Mouse (Mus musculus) forebrain, embryonic 15.5 days (tissue): ENCODE measurements around the gene Cfap100. TPM values are rescaled to one million over a fixed set of nuclear protein-coding genes. Genes with fewer than 3 reads are reported as not detected.

Experiments used
- ATAC-seq: fragments of 200-750 bp; cut with Nextera tagmentation; replicated peaks from 2 replicates; pipeline ENCODE4 v1.8.0; 2017; ENCODE audit warnings: mild to moderate bottlenecking, moderate TSS enrichment, moderate library complexity
- H3K27ac ChIP-seq: fragments of 300-500 bp; sonication (generic); replicated peaks from 2 replicates; pipeline ENCODE4 v1.5.1; 2015; ENCODE audit warnings: mild to moderate bottlenecking, inconsistent platforms
- H3K27me3 ChIP-seq: fragments of 300-500 bp; sonication (generic); 2 replicates; pipeline ENCODE4 v1.6.1; 2015; ENCODE audit warnings: inconsistent platforms
- H3K36me3 ChIP-seq: fragments of 300-500 bp; sonication (generic); 2 replicates; pipeline ENCODE4 v1.6.1; 2015; ENCODE audit warnings: mild to moderate bottlenecking, inconsistent platforms
- H3K4me1 ChIP-seq: fragments of 300-500 bp; sonication (generic); 2 replicates; pipeline ENCODE4 v1.6.1; 2015; ENCODE audit warnings: inconsistent platforms
- H3K4me2 ChIP-seq: fragments of 300-500 bp; sonication (generic); replicated peaks from 2 replicates; pipeline ENCODE4 v1.6.1; 2015; ENCODE audit warnings: mild to moderate bottlenecking, inconsistent platforms
- H3K4me3 ChIP-seq: fragments of 300-500 bp; sonication (generic); 2 replicates; pipeline ENCODE4 v1.5.1; 2015; ENCODE audit warnings: mild to moderate bottlenecking, inconsistent platforms
- H3K9ac ChIP-seq: fragments of 300-500 bp; sonication (generic); replicated peaks from 2 replicates; pipeline ENCODE4 v1.6.1; 2015; ENCODE audit warnings: mild to moderate bottlenecking, inconsistent platforms
- H3K9me3 ChIP-seq: fragments of 300-500 bp; sonication (generic); 2 replicates; pipeline ENCODE4 v1.6.1; 2016; ENCODE audit warnings: inconsistent platforms
- WGBS: fragments of 180-500 bp; shearing (Covaris S2); methylation state at CpG from one replicate; pipeline ENCODE4 v1.1.7; 2015; ENCODE audit warnings: mixed read lengths; 5-methylcytosine and 5-hydroxymethylcytosine counted together
- polyA plus RNA-seq: library from polyadenylated mRNA; unstranded; fragments of >200 nt; fragmentation: Nextera tagmentation; extraction: Ambion mirVana; gene quantifications from 2 replicates; pipeline ENCODE4 v1.2.1, GENCODE M21; 2015

The Cfap100 gene
- polyA plus RNA-seq, 1 experiment from 2014 or later = 5.3 TPM

DNA sequence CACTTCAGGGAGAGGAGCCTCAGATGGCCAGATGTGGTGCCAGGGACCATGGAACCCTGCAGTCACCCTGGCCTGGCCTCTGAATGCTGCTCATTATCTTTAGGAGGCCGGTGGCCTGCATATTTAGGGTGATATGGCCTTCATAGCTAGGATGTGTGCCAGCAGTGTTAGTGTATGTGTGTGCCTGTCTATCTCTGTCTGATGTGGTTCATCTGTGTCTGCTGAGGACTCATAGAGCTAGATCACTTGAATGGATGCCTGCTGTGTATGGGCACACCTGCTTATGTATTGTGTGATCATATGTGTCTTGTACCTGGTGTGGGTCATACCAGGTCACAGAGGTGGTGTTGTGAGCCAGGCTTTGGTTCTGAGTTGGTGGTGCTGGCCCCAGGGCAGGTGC, 39.6 kb upstream of the Cfap100 start:
- no peaks in the 10 kb centered on the region for H3K27me3 ChIP-seq
- H3K36me3 ChIP-seq = no peaks in the 10 kb centered on the region
- ATAC-seq = no peak
- no peak overlapping the region for H3K4me3 ChIP-seq
- H3K27ac ChIP-seq = no peak overlapping the region
- H3K9ac ChIP-seq = no peak overlapping the region
- H3K9me3 ChIP-seq = no peaks in the 10 kb centered on the region
- no peak overlapping the region for H3K4me2 ChIP-seq
- 78% methylated on average over 1 of the region's 1 CpGs for WGBS
- peaks cover 20% of the 10 kb centered on the region for H3K4me1 ChIP-seq

GRCm38 (mm10) chr6:90466847-90467410, 38.3 kb upstream of the Cfap100 start:
- H3K4me3 ChIP-seq = no peak overlapping the region
- no peaks in the 10 kb centered on the region for H3K27me3 ChIP-seq
- ATAC-seq = no peak
- H3K36me3 ChIP-seq = no peaks in the 10 kb centered on the region
- H3K4me1 ChIP-seq = peaks cover 25% of the 10 kb centered on the region
- no peak overlapping the region for H3K27ac ChIP-seq
- no peak overlapping the region for H3K4me2 ChIP-seq
- 93% methylated on average over 12 of the region's 12 CpGs for WGBS
- H3K9ac ChIP-seq = no peak overlapping the region
- H3K9me3 ChIP-seq = no peaks in the 10 kb centered on the region

GRCm38 (mm10) chr6:90466079-90466478, 37.5 kb upstream of the Cfap100 start:
- Histone ChIP-seq H3K4me2 (no peak overlapping the region), H3K9ac (no peak overlapping the region), H3K4me1 (peaks cover 24% of the 10 kb centered on the region), H3K9me3 (no peaks in the 10 kb centered on the region), H3K36me3 (no peaks in the 10 kb centered on the region), H3K4me3 (no peak overlapping the region), H3K27me3 (peaks cover 7% of the 10 kb centered on the region), H3K27ac (no peak overlapping the region)
- no peak for ATAC-seq
- 85% methylated on average over 10 of the region's 10 CpGs for WGBS

GRCm38 (mm10) chr6:90465028-90465640, 36.5 kb upstream of the Cfap100 start:
- H3K9ac ChIP-seq = no peak overlapping the region
- H3K4me1 ChIP-seq = peaks cover 20% of the 10 kb centered on the region
- no peak overlapping the region for H3K27ac ChIP-seq
- no peaks in the 10 kb centered on the region for H3K9me3 ChIP-seq
- no peak for ATAC-seq
- H3K36me3 ChIP-seq = no peaks in the 10 kb centered on the region
- H3K27me3 ChIP-seq = peaks cover 13% of the 10 kb centered on the region
- H3K4me2 ChIP-seq = no peak overlapping the region
- WGBS = 94% methylated on average over 11 of the region's 11 CpGs
- no peak overlapping the region for H3K4me3 ChIP-seq

- Histone ChIP-seq H3K4me3 (peak overlapping the region; percentile 69), H3K9ac (no peak overlapping the region), H3K27me3 (peaks cover 13% of the 10 kb centered on the region), H3K4me1 (peaks cover 20% of the 10 kb centered on the region), H3K4me2 (peak overlapping the region; percentile 100), H3K36me3 (no peaks in the 10 kb centered on the region), H3K9me3 (no peaks in the 10 kb centered on the region), H3K27ac (0 out of 2 replicates have a peak overlapping the region, but pooled peaks have one; percentile 19)
- 21% methylated on average over 7 of the region's 7 CpGs for WGBS
- no peak for ATAC-seq
Measured at GRCm38 (mm10) chr6:90463890-90464421, 35.4 kb upstream of the Cfap100 start.

DNA sequence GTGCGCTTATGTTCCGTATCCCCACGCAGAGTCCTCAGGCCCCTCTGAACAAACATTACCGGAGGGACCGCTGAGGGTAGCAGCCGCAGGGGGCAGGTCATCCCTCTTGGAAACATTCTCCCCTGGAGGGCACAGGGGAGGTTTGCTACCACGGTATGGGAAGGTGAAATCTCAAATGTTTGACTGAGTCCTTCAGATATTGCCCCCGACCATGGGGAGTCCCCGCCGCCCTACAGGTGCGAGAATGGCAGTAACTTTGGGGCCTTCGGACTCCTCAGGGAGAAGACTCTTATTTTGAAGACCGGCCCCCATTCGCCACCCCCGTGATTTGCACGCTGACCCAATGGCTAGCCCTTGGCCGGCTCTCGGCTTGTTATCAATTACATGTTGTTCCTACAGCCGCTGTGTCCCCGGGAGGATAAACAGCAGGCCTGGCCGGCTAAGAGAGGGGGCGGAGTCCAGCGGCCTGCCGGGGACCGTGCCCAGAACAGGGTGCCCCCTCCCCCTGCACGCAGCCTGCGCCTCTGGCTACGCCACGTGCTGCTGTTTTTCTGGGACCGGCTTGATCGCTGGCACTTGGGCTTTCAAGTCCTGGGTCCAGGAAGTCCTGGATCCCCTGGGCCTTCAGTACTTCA, 34.7 kb upstream of the Cfap100 start:
- Histone ChIP-seq H3K9ac (peak overlapping the region; percentile 62), H3K9me3 (no peaks in the 10 kb centered on the region), H3K4me2 (peak overlapping the region; percentile 100), H3K4me1 (peaks cover 20% of the 10 kb centered on the region), H3K36me3 (no peaks in the 10 kb centered on the region), H3K27ac (peak overlapping the region; percentile 24), H3K27me3 (peaks cover 13% of the 10 kb centered on the region), H3K4me3 (peak overlapping the region; percentile 69)
- ATAC-seq = peak; percentile 78
- under 1% methylated on average over 31 of the region's 31 CpGs for WGBS

- Histone ChIP-seq H3K9ac (peak overlapping the region; percentile 62), H3K4me1 (peaks cover 20% of the 10 kb centered on the region), H3K27me3 (peaks cover 13% of the 10 kb centered on the region), H3K27ac (peak overlapping the region; percentile 24; the same call in 1 of the 2 replicates), H3K4me3 (peak overlapping the region; percentile 69), H3K4me2 (peak overlapping the region; percentile 100), H3K36me3 (no peaks in the 10 kb centered on the region), H3K9me3 (no peaks in the 10 kb centered on the region)
- ATAC-seq = peak; percentile 38; the same call in 1 of the 2 replicates
- WGBS = under 1% methylated on average over 38 of the region's 38 CpGs
Measured at GRCm38 (mm10) chr6:90462841-90463227, 34.2 kb upstream of the Cfap100 start.

GRCm38 (mm10) chr6:90462181-90462706, 33.6 kb upstream of the Cfap100 start, which contains the start of gene Klf15:
TSS of gene Klf15 (plus strand) at chr6:90462576.
- Histone ChIP-seq H3K4me2 (peak within 1 kb of the TSS; percentile 100), H3K27ac (peak within 1 kb of the TSS; percentile 24), H3K9ac (peak within 1 kb of the TSS; percentile 62), H3K4me3 (peak within 1 kb of the TSS; percentile 69), H3K4me1 (peaks cover 20% of the 10 kb centered on the region), H3K27me3 (peaks cover 13% of the 10 kb centered on the region), H3K36me3 (no peaks in the 10 kb centered on the region), H3K9me3 (no peaks in the 10 kb centered on the region)
- WGBS = under 1% methylated on average over 51 of the region's 70 CpGs
- ATAC-seq = peak; percentile 70

DNA sequence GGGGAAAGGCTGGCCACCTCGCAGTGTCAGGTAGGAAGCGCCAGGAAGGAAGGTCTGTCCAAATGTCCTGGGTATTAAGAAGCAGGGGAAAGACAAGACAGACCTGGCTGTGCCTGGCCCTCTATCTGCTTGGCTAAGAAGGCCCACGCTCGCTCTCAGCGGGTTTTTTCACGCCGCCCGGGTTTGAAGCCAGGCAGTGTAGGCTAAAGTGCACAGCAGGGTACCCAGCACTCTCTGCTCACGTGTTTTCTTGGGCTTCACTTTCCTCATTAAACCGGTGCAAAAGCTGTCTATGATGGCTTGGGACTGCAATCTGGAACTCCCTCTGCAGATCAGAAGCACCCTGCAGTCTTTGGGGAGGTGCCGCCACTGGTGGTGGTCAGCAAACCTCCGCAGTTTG, 33.2 kb upstream of the Cfap100 start:
- peak overlapping the region; percentile 69 for H3K4me3 ChIP-seq
- H3K27ac ChIP-seq = no peak overlapping the region
- H3K27me3 ChIP-seq = peaks cover 13% of the 10 kb centered on the region
- no peaks in the 10 kb centered on the region for H3K9me3 ChIP-seq
- ATAC-seq = peak; percentile 2; the same call in 1 of the 2 replicates
- 14% methylated on average over 12 of the region's 12 CpGs for WGBS
- peak overlapping the region; percentile 100 for H3K4me2 ChIP-seq
- peak overlapping the region; percentile 62; the same call in 1 of the 2 replicates for H3K9ac ChIP-seq
- no peaks in the 10 kb centered on the region for H3K36me3 ChIP-seq
- H3K4me1 ChIP-seq = peaks cover 20% of the 10 kb centered on the region

- Histone ChIP-seq H3K27ac (no peak overlapping the region), H3K4me3 (no peak overlapping the region), H3K27me3 (peaks cover 13% of the 10 kb centered on the region), H3K9me3 (no peaks in the 10 kb centered on the region), H3K36me3 (no peaks in the 10 kb centered on the region), H3K4me2 (no peak overlapping the region), H3K4me1 (peaks cover 20% of the 10 kb centered on the region), H3K9ac (no peak overlapping the region)
- no peak for ATAC-seq
- 73% methylated on average over 2 of the region's 2 CpGs for WGBS
Measured at GRCm38 (mm10) chr6:90461181-90461580, 32.6 kb upstream of the Cfap100 start.

- Histone ChIP-seq H3K9ac (no peak overlapping the region), H3K9me3 (no peaks in the 10 kb centered on the region), H3K4me1 (peaks cover 4% of the 10 kb centered on the region; the same call in 1 of the 2 replicates), H3K4me2 (no peak overlapping the region), H3K27ac (no peak overlapping the region), H3K36me3 (no peaks in the 10 kb centered on the region), H3K4me3 (no peak overlapping the region), H3K27me3 (peaks cover 13% of the 10 kb centered on the region)
- 66% methylated on average over 2 of the region's 2 CpGs for WGBS
- no peak for ATAC-seq
Measured at GRCm38 (mm10) chr6:90457421-90457820, 28.8 kb upstream of the Cfap100 start.

GRCm38 (mm10) chr6:90453751-90454150, 25.2 kb upstream of the Cfap100 start:
- no peaks in the 10 kb centered on the region for H3K27me3 ChIP-seq
- H3K9me3 ChIP-seq = no peaks in the 10 kb centered on the region
- no peak overlapping the region for H3K4me3 ChIP-seq
- 75% methylated on average over 5 of the region's 5 CpGs for WGBS
- no peak overlapping the region for H3K9ac ChIP-seq
- no peak overlapping the region for H3K4me2 ChIP-seq
- ATAC-seq = no peak
- H3K36me3 ChIP-seq = no peaks in the 10 kb centered on the region
- H3K27ac ChIP-seq = no peak overlapping the region
- H3K4me1 ChIP-seq = peaks cover 4% of the 10 kb centered on the region; the same call in 1 of the 2 replicates
